Mouse (Mus musculus) limb, embryonic 15.5 days (tissue): ENCODE data around the gene Stk4. TPM values are rescaled to one million over a fixed set of nuclear protein-coding genes. Genes with fewer than 3 reads are reported as not detected.

Experiments used
- ATAC-seq: fragments of 200-750 bp; cut with Nextera tagmentation; 2 replicates; pipeline ENCODE4 v1.8.0; 2017; ENCODE audit warnings: low read depth, moderate TSS enrichment; ENCODE audit not compliant: insufficient number of reproducible peaks, low FRiP score, low TSS enrichment
- H3K27ac ChIP-seq: fragments of 300-500 bp; sonication (generic); 2 replicates; pipeline ENCODE4 v1.5.1; 2015; ENCODE audit warnings: moderate library complexity, mild to moderate bottlenecking, inconsistent platforms
- H3K27me3 ChIP-seq: fragments of 300-500 bp; sonication (generic); 2 replicates; pipeline ENCODE4 v1.6.1; 2015; ENCODE audit warnings: inconsistent platforms
- H3K36me3 ChIP-seq: fragments of 300-500 bp; sonication (generic); 2 replicates; pipeline ENCODE4 v1.6.1; 2015; ENCODE audit warnings: inconsistent platforms
- H3K4me1 ChIP-seq: fragments of 300-500 bp; sonication (generic); 2 replicates; pipeline ENCODE4 v1.6.1; 2015; ENCODE audit warnings: inconsistent platforms
- H3K4me2 ChIP-seq: fragments of 300-500 bp; sonication (generic); 2 replicates; pipeline ENCODE4 v1.6.1; 2015; ENCODE audit warnings: mild to moderate bottlenecking, inconsistent platforms
- H3K4me3 ChIP-seq: fragments of 300-500 bp; sonication (generic); 2 replicates; pipeline ENCODE4 v1.5.1; 2015; ENCODE audit warnings: mild to moderate bottlenecking, inconsistent platforms
- H3K9ac ChIP-seq: fragments of 300-500 bp; sonication (generic); 2 replicates; pipeline ENCODE4 v1.6.1; 2015; ENCODE audit warnings: inconsistent platforms
- H3K9me3 ChIP-seq: fragments of 300-500 bp; sonication (generic); 2 replicates; pipeline ENCODE4 v1.6.1; 2016; ENCODE audit warnings: inconsistent platforms
- WGBS: fragments of 180-500 bp; shearing (Covaris S2); methylation state at CpG from one replicate; pipeline ENCODE4 v1.1.7; 2015; 5-methylcytosine and 5-hydroxymethylcytosine counted together
- polyA plus RNA-seq: library from polyadenylated mRNA; unstranded; fragments of >200 nt; fragmentation: Nextera tagmentation; extraction: Ambion mirVana; gene quantifications from 2 replicates; pipeline ENCODE4 v1.2.1, GENCODE M21; 2015

Stk4 gene
- polyA plus RNA-seq, 1 experiment from 2014 or later, result 19.6 TPM

DNA sequence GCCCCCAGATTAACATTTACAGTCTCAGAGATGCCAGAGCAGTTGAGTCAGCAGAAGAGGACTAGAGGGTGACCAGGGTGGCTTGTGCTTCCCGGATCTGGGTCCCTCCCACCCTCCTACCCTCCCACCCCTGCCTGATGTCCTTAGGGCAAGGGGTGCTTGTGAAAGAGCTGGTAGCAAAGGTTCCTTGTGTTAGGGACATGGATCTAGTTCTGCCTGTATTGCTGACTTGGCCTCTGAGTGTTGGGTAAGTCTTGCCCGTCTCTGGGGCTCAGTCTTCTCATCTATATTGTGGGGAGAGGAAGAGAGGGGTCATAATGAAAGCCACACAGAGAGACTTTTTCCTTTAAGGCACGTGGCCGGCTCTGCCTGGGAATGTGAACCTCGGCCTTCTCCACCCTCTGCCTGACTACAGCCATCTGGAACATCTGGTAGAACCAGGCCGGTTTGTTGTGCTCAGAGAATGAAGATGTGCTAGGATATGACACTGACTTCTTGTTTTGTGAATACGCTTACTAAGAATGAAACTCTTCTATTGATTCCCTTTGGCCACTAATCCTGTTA is 112.7 kb downstream of the Stk4 start, which contains the start of gene Wfdc5:
Gene Wfdc5 (minus strand): TSS at position 51 of the 564 bp plus-strand sequence.
- ATAC-seq, result no peak
- Histone ChIP-seq H3K27me3 (peaks cover 5% of the 10 kb centered on the region; the same call in 1 of the 2 replicates), H3K4me2 (no peak within 1 kb of the TSS), H3K4me1 (peaks cover 12% of the 10 kb centered on the region), H3K4me3 (no peak within 1 kb of the TSS), H3K36me3 (no peaks in the 10 kb centered on the region), H3K9ac (no peak within 1 kb of the TSS), H3K27ac (peak within 1 kb of the TSS; percentile 28; the same call in 1 of the 2 replicates), H3K9me3 (no peaks in the 10 kb centered on the region)
- WGBS, result 51% methylated on average over 7 of the region's 7 CpGs

DNA sequence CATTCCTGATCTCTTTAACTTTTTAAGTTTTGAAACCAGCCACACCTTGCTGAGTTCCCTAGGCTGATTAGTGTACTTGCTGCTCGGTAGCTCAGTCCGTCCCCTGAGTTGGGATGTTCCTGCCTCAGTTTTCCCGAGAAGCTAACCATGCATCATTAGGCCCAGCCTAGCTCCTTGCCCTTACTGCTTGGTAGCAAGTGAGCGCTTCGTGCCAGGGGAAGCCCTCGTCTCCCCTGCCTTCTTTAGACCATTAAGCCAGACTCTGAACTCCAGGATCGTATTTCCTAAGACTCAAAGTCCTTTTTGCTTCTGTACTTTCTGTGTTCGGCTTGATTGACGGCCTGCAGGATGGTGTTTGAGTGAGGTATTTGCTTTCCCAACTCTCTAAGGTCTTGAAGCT is 113.2 kb downstream of the Stk4 start:
- no peak overlapping the region for H3K4me2 ChIP-seq
- no peak overlapping the region for H3K9ac ChIP-seq
- WGBS, result 55% methylated on average over 9 of the region's 9 CpGs
- H3K27me3 ChIP-seq, result peaks cover 2% of the 10 kb centered on the region; the same call in 1 of the 2 replicates
- no peak overlapping the region for H3K4me3 ChIP-seq
- no peaks in the 10 kb centered on the region for H3K9me3 ChIP-seq
- H3K27ac ChIP-seq, result peak overlapping the region; percentile 28; the same call in 1 of the 2 replicates
- no peaks in the 10 kb centered on the region for H3K36me3 ChIP-seq
- no peak for ATAC-seq
- peaks cover 12% of the 10 kb centered on the region for H3K4me1 ChIP-seq

DNA sequence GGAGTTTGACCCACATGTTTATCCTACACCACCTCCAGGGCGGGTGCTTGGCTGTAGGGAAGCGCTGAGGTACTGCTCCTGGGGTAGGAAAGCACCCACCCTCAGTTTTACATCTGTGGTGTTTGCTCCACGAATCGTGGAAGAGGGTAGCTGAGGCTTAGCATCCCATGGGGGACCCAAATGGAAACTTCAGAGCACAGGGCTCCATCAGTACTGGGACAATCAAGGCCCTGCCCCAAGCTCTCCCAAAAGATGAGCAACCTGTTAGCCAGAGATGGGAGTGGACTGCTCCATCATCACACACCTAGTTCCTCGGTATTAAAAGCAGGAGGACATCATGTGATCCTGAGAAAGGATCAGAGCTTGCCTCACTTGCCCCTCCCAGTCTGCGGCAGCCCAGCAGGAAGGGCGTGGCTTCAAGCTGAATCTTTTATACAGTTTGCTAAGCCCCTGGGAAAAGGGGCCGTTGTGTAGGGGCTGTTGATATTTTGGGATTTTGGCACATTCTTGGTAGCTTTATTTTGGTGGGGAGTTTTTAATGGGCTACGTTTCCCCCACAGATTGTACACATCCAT is 114.1 kb downstream of the Stk4 start:
- Histone ChIP-seq H3K4me2 (no peak overlapping the region), H3K4me1 (peaks cover 12% of the 10 kb centered on the region), H3K9ac (no peak overlapping the region), H3K27ac (peak overlapping the region; percentile 44), H3K36me3 (no peaks in the 10 kb centered on the region), H3K4me3 (no peak overlapping the region), H3K27me3 (no peaks in the 10 kb centered on the region), H3K9me3 (no peaks in the 10 kb centered on the region)
- 35% methylated on average over 9 of the region's 9 CpGs for WGBS
- no peak; the same call in 1 of the 2 replicates for ATAC-seq

- ATAC-seq, result no peak
- Histone ChIP-seq H3K27ac (no peak overlapping the region), H3K9me3 (no peaks in the 10 kb centered on the region), H3K36me3 (no peaks in the 10 kb centered on the region), H3K4me3 (no peak overlapping the region), H3K27me3 (no peaks in the 10 kb centered on the region), H3K9ac (no peak overlapping the region), H3K4me1 (peaks cover 7% of the 10 kb centered on the region), H3K4me2 (no peak overlapping the region)
- 30% methylated on average over 5 of the region's 5 CpGs for WGBS
These were observed 118.6 kb downstream of the Stk4 start for GRCm38 (mm10) chr2:164188722-164189121.

- H3K9ac ChIP-seq, result no peak within 1 kb of the TSS
- H3K36me3 ChIP-seq, result no peaks in the 10 kb centered on the region
- H3K9me3 ChIP-seq, result no peaks in the 10 kb centered on the region
- H3K4me3 ChIP-seq, result no peak within 1 kb of the TSS
- H3K4me2 ChIP-seq, result no peak within 1 kb of the TSS
- ATAC-seq, result no peak
- H3K4me1 ChIP-seq, result no peaks in the 10 kb centered on the region
- H3K27ac ChIP-seq, result no peak within 1 kb of the TSS
- 87% methylated on average over 6 of the region's 6 CpGs for WGBS
- H3K27me3 ChIP-seq, result no peaks in the 10 kb centered on the region
These were observed 120.5 kb downstream of the Stk4 start, which contains the start of gene Wfdc12 for GRCm38 (mm10) chr2:164190576-164190975. Wfdc12 (minus strand) TSS chr2:164190608.

GRCm38 (mm10) chr2:164192279-164192678 is 122.2 kb downstream of the Stk4 start:
- H3K9me3 ChIP-seq, result no peaks in the 10 kb centered on the region
- no peak overlapping the region for H3K27ac ChIP-seq
- no peaks in the 10 kb centered on the region for H3K36me3 ChIP-seq
- no peak for ATAC-seq
- no peak overlapping the region for H3K4me3 ChIP-seq
- no peaks in the 10 kb centered on the region for H3K4me1 ChIP-seq
- no peaks in the 10 kb centered on the region for H3K27me3 ChIP-seq
- no peak overlapping the region for H3K4me2 ChIP-seq
- no peak overlapping the region for H3K9ac ChIP-seq

GRCm38 (mm10) chr2:164194959-164195630 is 125.0 kb downstream of the Stk4 start:
- Histone ChIP-seq H3K36me3 (no peaks in the 10 kb centered on the region), H3K4me2 (no peak overlapping the region), H3K4me3 (no peak overlapping the region), H3K27me3 (no peaks in the 10 kb centered on the region), H3K9ac (no peak overlapping the region), H3K4me1 (no peaks in the 10 kb centered on the region), H3K9me3 (no peaks in the 10 kb centered on the region), H3K27ac (no peak overlapping the region)
- 68% methylated on average over 5 of the region's 5 CpGs for WGBS
- ATAC-seq, result no peak

DNA sequence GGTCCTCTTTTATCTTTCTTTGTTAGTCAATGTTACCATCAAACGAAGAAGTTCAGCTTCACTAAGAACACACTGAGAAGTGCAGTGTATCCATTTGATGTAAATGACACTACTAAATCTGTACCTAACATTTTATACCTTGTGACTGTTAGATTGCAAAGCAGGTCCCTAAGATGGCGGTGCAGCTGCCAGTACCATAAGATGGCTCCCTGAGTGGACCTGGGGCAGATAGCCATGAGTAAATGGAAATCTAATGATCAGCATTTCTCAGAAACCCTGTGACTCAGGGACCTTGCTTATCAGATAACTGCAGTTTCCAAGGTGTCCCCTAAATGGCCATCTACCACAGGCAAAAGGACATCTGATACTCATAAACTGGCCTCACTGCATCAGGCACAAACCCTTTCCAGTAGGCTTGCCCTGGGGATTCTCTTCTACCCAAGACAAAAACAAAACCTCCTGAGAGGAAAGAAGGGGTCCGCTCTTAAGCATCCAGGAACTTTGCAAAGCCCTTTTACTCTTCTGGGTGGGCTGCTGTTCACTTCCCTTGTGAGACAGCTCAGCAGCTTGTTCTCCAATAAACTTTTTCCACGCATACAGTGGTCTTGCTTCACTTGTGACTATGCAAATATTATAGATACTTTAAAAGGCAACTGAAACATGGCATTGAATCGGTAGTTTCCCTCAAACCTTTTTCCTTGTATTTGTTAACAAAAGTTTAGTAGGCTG is 126.0 kb downstream of the Stk4 start:
- Histone ChIP-seq H3K4me3 (no peak overlapping the region), H3K4me1 (no peaks in the 10 kb centered on the region), H3K27ac (no peak overlapping the region), H3K27me3 (no peaks in the 10 kb centered on the region), H3K4me2 (no peak overlapping the region), H3K36me3 (no peaks in the 10 kb centered on the region), H3K9me3 (no peaks in the 10 kb centered on the region), H3K9ac (no peak overlapping the region)
- ATAC-seq, result no peak
- WGBS, result 71% methylated on average over 5 of the region's 5 CpGs

DNA sequence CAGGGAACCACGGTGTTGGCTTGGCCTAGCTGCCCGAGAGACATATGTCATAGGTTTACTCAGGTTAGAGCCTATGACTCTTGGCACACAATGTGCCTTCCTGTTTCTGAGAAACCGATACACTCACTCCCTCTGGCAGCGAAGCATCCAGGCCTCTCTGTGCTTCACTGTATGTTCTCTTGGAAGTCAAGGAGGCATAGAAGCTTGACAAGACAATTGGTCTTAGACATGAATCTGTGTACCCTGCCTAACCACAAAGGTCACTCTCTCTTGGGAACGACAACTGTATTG is 126.5 kb downstream of the Stk4 start:
- WGBS, result 74% methylated on average over 5 of the region's 5 CpGs

GRCm38 (mm10) chr2:164199626-164200327 is 129.7 kb downstream of the Stk4 start, which contains the start of gene Wfdc15a:
Wfdc15a (minus strand) TSS chr2:164200130.
- H3K9ac ChIP-seq, result no peak within 1 kb of the TSS
- ATAC-seq, result no peak
- H3K4me1 ChIP-seq, result no peaks in the 10 kb centered on the region
- no peaks in the 10 kb centered on the region for H3K36me3 ChIP-seq
- no peak within 1 kb of the TSS for H3K4me3 ChIP-seq
- WGBS, result 81% methylated on average over 20 of the region's 20 CpGs
- no peaks in the 10 kb centered on the region for H3K27me3 ChIP-seq
- no peak within 1 kb of the TSS for H3K4me2 ChIP-seq
- no peak within 1 kb of the TSS for H3K27ac ChIP-seq
- no peaks in the 10 kb centered on the region for H3K9me3 ChIP-seq

More for the DNA sequence above, 126.5 kb downstream of the Stk4 start:
- no peaks in the 10 kb centered on the region for H3K36me3 ChIP-seq
- no peaks in the 10 kb centered on the region for H3K4me1 ChIP-seq
- no peak overlapping the region for H3K4me3 ChIP-seq
- no peak overlapping the region for H3K9ac ChIP-seq
- no peaks in the 10 kb centered on the region for H3K27me3 ChIP-seq
- H3K4me2 ChIP-seq, result no peak overlapping the region
- H3K9me3 ChIP-seq, result no peaks in the 10 kb centered on the region
- ATAC-seq, result no peak
- no peak overlapping the region for H3K27ac ChIP-seq
